In the genomic region with DNA sequence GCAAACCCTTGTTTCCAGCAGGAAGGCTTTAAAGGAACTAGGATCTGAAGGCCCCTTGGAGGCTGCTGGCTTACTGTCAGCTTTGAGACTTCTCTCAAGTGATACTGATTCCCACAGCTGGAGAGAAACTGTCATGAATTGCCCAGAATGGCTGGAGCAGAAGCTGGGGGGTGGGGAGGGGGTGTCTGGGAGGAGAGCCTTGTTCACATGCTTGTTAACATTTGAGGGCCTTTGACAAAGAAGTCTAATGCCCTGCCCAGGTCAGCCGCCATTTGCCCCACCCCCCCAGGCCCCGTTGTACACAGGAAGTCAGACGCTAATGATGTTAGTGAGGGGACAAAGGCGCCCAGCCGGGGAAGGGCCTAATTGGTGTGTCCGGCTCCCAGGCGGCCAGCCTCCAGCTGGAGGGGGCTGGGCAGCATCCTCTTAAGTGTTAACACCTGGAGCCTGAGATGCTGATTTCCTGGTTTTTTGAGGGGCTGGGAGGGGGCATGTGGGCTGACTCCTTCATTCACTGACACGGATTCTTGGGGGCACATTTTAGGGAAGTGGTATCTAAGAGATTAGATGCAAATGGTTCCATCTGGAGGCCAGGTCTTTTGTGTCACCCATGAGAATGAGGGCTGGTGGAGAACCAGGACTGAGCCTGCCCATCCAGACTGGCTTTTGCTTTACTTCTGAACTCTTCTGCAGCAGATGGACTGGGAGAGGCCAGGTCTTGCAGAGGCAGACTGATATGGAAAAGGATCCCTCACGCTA, we compare ENCODE assay signal across 7 mouse cellular contexts. TPM values are rescaled to one million over a fixed set of nuclear protein-coding genes. Genes with fewer than 3 reads are reported as not detected.
DNase-seq lines count a peak whose midpoint lies in the region; ATAC-seq lines count a peak whose summit lies in the region.

No protein-coding gene starts in this region.

- no peak overlapping the region for H3K9ac ChIP-seq in forebrain, embryonic 11.5 days (ENCODE audit: low read length)
- 0 out of 2 replicates have a peak overlapping the region, but pooled peaks have one; percentile 19 for H3K9ac ChIP-seq in hindbrain, embryonic 13.5 days

- no peaks in the 10 kb centered on the region for H3K9me3 ChIP-seq in forebrain, embryonic 11.5 days (ENCODE audit: control insufficient read depth, low read length)
- H3K9me3 ChIP-seq in hindbrain, embryonic 13.5 days, result no peaks in the 10 kb centered on the region

- peak overlapping the region; percentile 39; the same call in 1 of the 2 replicates for H3K27ac ChIP-seq in forebrain, embryonic 11.5 days (ENCODE audit: low read depth, low read length)
- peak overlapping the region; percentile 50 for H3K27ac ChIP-seq in hindbrain, embryonic 13.5 days

- no peaks in the 10 kb centered on the region for H3K36me3 ChIP-seq in forebrain, embryonic 11.5 days (ENCODE audit: control insufficient read depth, insufficient read depth, low read length)
- H3K36me3 ChIP-seq in hindbrain, embryonic 13.5 days, result no peaks in the 10 kb centered on the region

- ATAC-seq in common myeloid progenitor, adult 5-6 weeks (replicated peaks; ENCODE audit: low read depth, poor library complexity, severe bottlenecking), result peak; percentile 73
- peak; percentile 79 for ATAC-seq in forebrain, embryonic 11.5 days (replicated peaks; ENCODE audit: low FRiP score)
- ATAC-seq in hindbrain, embryonic 13.5 days (ENCODE audit: low FRiP score), result peak; percentile 40; the same call in 1 of the 2 replicates
- no peak for ATAC-seq in inflammation-experienced regulatory T-cells, adult 6 months

- H3K27me3 ChIP-seq in forebrain, embryonic 11.5 days (ENCODE audit: control insufficient read depth, insufficient read depth, low read length), result no peaks in the 10 kb centered on the region
- H3K27me3 ChIP-seq in hindbrain, embryonic 13.5 days, result peaks cover 4% of the 10 kb centered on the region; the same call in 1 of the 2 replicates

- H3K4me2 ChIP-seq in forebrain, embryonic 11.5 days (ENCODE audit: low read depth, low read length, severe bottlenecking), result peak overlapping the region; percentile 6
- peak overlapping the region; percentile 20; the same call in 1 of the 2 replicates for H3K4me2 ChIP-seq in hindbrain, embryonic 13.5 days

- 4% methylated on average over 9 of the region's 9 CpGs for WGBS in forebrain, embryonic 11.5 days
- 7% methylated on average over 9 of the region's 9 CpGs for WGBS in hindbrain, embryonic 13.5 days

- H3K4me3 ChIP-seq in forebrain, embryonic 11.5 days (ENCODE audit: low read depth, low read length), result no peak overlapping the region
- no peak overlapping the region for H3K4me3 ChIP-seq in hindbrain, embryonic 13.5 days

- H3K4me1 ChIP-seq in forebrain, embryonic 11.5 days (replicated peaks; ENCODE audit: control insufficient read depth, insufficient read depth, low read length), result peaks cover 20% of the 10 kb centered on the region
- H3K4me1 ChIP-seq in hindbrain, embryonic 13.5 days (replicated peaks), result peaks cover 55% of the 10 kb centered on the region

- peak; percentile 86 for DNase-seq in forebrain, embryonic 11.5 days (ENCODE audit: low spot score)
- peak; percentile 85 for DNase-seq in mesoderm, embryonic 11.5 days (ENCODE audit: low read depth, low spot score)
- no peak for DNase-seq in frontal cortex, adult 2 months (ENCODE audit: extremely low spot score in 1 of 2, low spot score in 1 of 2)
- no peak for DNase-seq in cerebellum, postnatal 25 days

RNA-seq across cellular contexts. Expression of a gene that starts 27.6 kb away (rescaled TPM):
- total RNA-seq in common myeloid progenitor, adult 5-6 weeks (2017), result not detected in 2 replicates
- 7.2 and 7.8 TPM in 2 replicates for polyA plus RNA-seq in forebrain, embryonic 11.5 days (2014; fragmentation: Nextera tagmentation; extraction: Ambion mirVana)
- polyA plus RNA-seq in hindbrain, embryonic 13.5 days (2015; fragmentation: Nextera tagmentation; extraction: Ambion mirVana), result 2.8 and 3.4 TPM in 2 replicates
- 2.0 and 2.5 TPM in 2 replicates for polyA plus RNA-seq in frontal cortex, adult 2 months (2012; rRNA removed)
- polyA plus RNA-seq in inflammation-experienced regulatory T-cells, adult 6 months (2017; shearing (Covaris generic)), result under 1 TPM; 0.18 to 0.40 (median 0.21) TPM

RNA-seq across cellular contexts. Expression of a gene that starts 48.3 kb away (rescaled TPM):
- 23.1 and 24.1 TPM in 2 replicates for total RNA-seq in common myeloid progenitor, adult 5-6 weeks (2017)
- polyA plus RNA-seq in forebrain, embryonic 11.5 days (2014; fragmentation: Nextera tagmentation; extraction: Ambion mirVana), result 2.3 and 2.9 TPM in 2 replicates
- polyA plus RNA-seq in hindbrain, embryonic 13.5 days (2015; fragmentation: Nextera tagmentation; extraction: Ambion mirVana), result 6.1 and 6.2 TPM in 2 replicates
- polyA plus RNA-seq in frontal cortex, adult 2 months (2012; rRNA removed), result 38.6 and 40.2 TPM in 2 replicates
- 100 to 1,000 TPM in 2 of 3 experiments, 10 to 100 TPM in 1; 90.3 to 168 (median 160) TPM for polyA plus RNA-seq in inflammation-experienced regulatory T-cells, adult 6 months (2017; shearing (Covaris generic))

Comparison
In these comparisons a context has a peak if more than half of its experiments do, and no peak if none do; other contexts are left out.
1. DNase-seq: peak in forebrain, embryonic 11.5 days (single experiment) and mesoderm, embryonic 11.5 days (single experiment); none in frontal cortex, adult 2 months (0 of 2) and cerebellum, postnatal 25 days (0 of 2).